Mouse (Mus musculus) ES-E14 (cell line): ENCODE data around the gene Pappa. TPM values are rescaled to one million over a fixed set of nuclear protein-coding genes. Genes with fewer than 3 reads are reported as not detected.

Experiments
- DNase-seq: peaks from one replicate; pipeline ENCODE4 v3.0.0-alpha.2; 2013; ENCODE audit warnings: low read depth, low spot score
- H3K27ac ChIP-seq: 2 replicates; pipeline ENCODE4 v1.5.1; 2012; ENCODE audit warnings: low read depth, mild to moderate bottlenecking, low read length, moderate library complexity, mixed read lengths; ENCODE audit not compliant: poor library complexity, insufficient read depth, severe bottlenecking
- H3K36me3 ChIP-seq: 2 replicates; pipeline ENCODE4 v1.6.1; 2012; ENCODE audit warnings: mild to moderate bottlenecking, low read length, moderate library complexity, mixed read lengths; ENCODE audit not compliant: control insufficient read depth, poor library complexity, insufficient read depth, severe bottlenecking
- H3K4me1 ChIP-seq, 2 experiments: fragments of 150-350 bp in 1 of 2; sonication (generic) in 1 of 2; 2 replicates each; pipeline ENCODE4 v1.6.1; 2012; ENCODE audit warnings: low read length in 2 of 2, mild to moderate bottlenecking in 1 of 2, mixed read lengths in 1 of 2; ENCODE audit not compliant: control insufficient read depth in 2 of 2, insufficient read depth in 2 of 2, poor library complexity in 1 of 2
- H3K4me3 ChIP-seq, 2 experiments: fragments of 150-350 bp in 1 of 2; sonication (generic) in 1 of 2; 2 replicates each; pipeline ENCODE4 v1.5.1; 2012; ENCODE audit warnings: low read length in 2 of 2, low read depth in 1 of 2, mild to moderate bottlenecking in 1 of 2, mixed read lengths in 1 of 2; ENCODE audit not compliant: insufficient read depth in 1 of 2, poor library complexity in 1 of 2, severe bottlenecking in 1 of 2
- H3K9ac ChIP-seq: 2 replicates; pipeline ENCODE4 v1.6.1; 2012; ENCODE audit warnings: low read depth, mild to moderate bottlenecking, low read length, mixed read lengths; ENCODE audit not compliant: poor library complexity, insufficient read depth, severe bottlenecking
- H3K9me3 ChIP-seq: fragments of 150-350 bp; sonication (generic); 2 replicates; pipeline ENCODE4 v1.6.1; 2012; ENCODE audit warnings: low read depth, mild to moderate bottlenecking, low read length; ENCODE audit not compliant: control insufficient read depth, insufficient read depth
- CHD2 ChIP-seq: IDR thresholded peaks from 2 replicates; pipeline ENCODE4 v1.6.1; 2014; ENCODE audit warnings: mild to moderate bottlenecking, low read depth, low read length, inconsistent platforms
- HCFC1 ChIP-seq: IDR thresholded peaks from 2 replicates; pipeline ENCODE4 v1.6.1; 2012; ENCODE audit warnings: low read length, inconsistent platforms, borderline replicate concordance; ENCODE audit not compliant: insufficient read depth
- MAFK ChIP-seq: IDR thresholded peaks from 2 replicates; pipeline ENCODE4 v1.6.1; 2014; ENCODE audit warnings: mild to moderate bottlenecking, low read depth, low read length, inconsistent platforms; ENCODE audit not compliant: insufficient read depth
- ZC3H11A ChIP-seq: IDR thresholded peaks from 2 replicates; pipeline ENCODE4 v1.6.1; 2012; ENCODE audit warnings: low read depth, mild to moderate bottlenecking, inconsistent platforms, low read length, borderline replicate concordance
- ZNF384 ChIP-seq: IDR thresholded peaks from 2 replicates; pipeline ENCODE4 v1.6.1; 2012; ENCODE audit warnings: low read depth, low read length, inconsistent platforms
- in situ Hi-C, 2 experiments: fragments of 600-800 bp; cut with MboI; formaldehyde crosslinking; loops; one replicate each; pipeline ENCODE4 v1.15.1; 2025; ENCODE audit warnings: low sequenced_read_pairs in 2 of 2, inconsistent platforms in 1 of 2; ENCODE audit not compliant: unreplicated experiment in 2 of 2
- total RNA-seq: library from RNA; depleted of rRNA; stranded (reverse); fragments of 300-350 nt; gene quantifications from 2 replicates; pipeline ENCODE4 v1.2.3, GENCODE M21; 2012

The Pappa gene
- total RNA-seq, 1 experiment = 0.98 TPM

DNA sequence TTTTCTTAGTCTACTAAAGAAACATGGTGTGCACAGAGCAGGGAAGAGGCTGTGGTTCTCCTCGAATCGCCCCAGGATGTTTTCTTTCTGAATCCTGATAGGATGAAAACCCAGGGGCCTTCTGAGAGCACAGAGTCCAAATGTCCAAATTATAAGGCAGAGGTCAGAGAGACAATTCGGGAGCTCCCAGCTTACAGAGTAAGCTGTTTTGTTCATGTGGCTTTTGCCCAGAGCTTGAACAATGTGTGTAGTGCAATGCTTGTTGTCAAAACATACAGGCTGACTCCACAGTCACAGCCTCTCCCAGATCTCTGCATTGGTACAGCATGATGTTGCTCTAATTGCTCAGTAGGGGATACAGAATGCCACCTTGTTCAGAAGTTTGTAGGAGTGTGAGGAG is 178.7 kb downstream of the Pappa start:
- no peak for TF ChIP-seq CHD2
- no peak for TF ChIP-seq ZNF384
- no peak for TF ChIP-seq HCFC1
- TF ChIP-seq MAFK = no peak
- no peak for TF ChIP-seq ZC3H11A
- no peak overlapping the region for H3K9ac ChIP-seq
- no peaks in the 10 kb centered on the region for H3K9me3 ChIP-seq
- no peak overlapping the region for H3K27ac ChIP-seq
- no peak for DNase-seq
- in situ Hi-C loops = no loop called here
- no peaks in the 10 kb centered on the region for H3K36me3 ChIP-seq
- no peaks in the 10 kb centered on the region for H3K4me1 ChIP-seq
- no peak overlapping the region for H3K4me3 ChIP-seq

- Histone ChIP-seq H3K9ac (no peak overlapping the region), H3K27ac (no peak overlapping the region), H3K9me3 (no peaks in the 10 kb centered on the region), H3K4me3 (no peak overlapping the region), H3K4me1 (no peaks in the 10 kb centered on the region), H3K36me3 (no peaks in the 10 kb centered on the region)
- no peak for DNase-seq
- in situ Hi-C loops = no loop called here
- no peak for TF ChIP-seq MAFK
- no peak for TF ChIP-seq CHD2
- TF ChIP-seq HCFC1 = no peak
- TF ChIP-seq ZNF384 = no peak
- TF ChIP-seq ZC3H11A = no peak
Observed at GRCm38 (mm10) chr4:65317877-65318525, 194.0 kb downstream of the Pappa start.

DNA sequence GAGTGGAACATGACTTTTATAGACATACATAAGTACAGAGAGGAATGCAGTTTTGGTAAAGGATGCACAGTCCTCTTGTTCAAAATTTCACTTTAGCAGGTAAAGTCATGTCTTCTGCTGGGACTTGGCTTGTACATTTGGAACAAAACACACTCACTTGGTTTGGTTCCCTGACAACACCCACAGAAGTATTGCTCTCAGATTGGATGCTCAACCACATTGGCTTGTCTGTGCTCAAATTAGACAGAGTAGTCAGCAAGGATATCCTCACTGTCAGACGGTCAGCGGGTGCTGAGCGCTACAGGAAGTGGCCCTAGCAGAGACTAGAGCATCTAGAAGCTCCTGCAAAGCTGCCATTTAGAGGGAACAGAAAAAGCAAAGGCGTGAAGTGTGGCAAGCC is 197.4 kb downstream of the Pappa start:
- no peak for DNase-seq
- Histone ChIP-seq H3K4me1 (no peaks in the 10 kb centered on the region), H3K9ac (no peak overlapping the region), H3K27ac (no peak overlapping the region), H3K4me3 (no peak overlapping the region), H3K36me3 (no peaks in the 10 kb centered on the region), H3K9me3 (no peaks in the 10 kb centered on the region)
- no peak for TF ChIP-seq HCFC1
- no peak for TF ChIP-seq ZNF384
- TF ChIP-seq MAFK = no peak
- TF ChIP-seq CHD2 = no peak
- no peak for TF ChIP-seq ZC3H11A
- in situ Hi-C loops = no loop called here

- Histone ChIP-seq H3K4me3 (no peak overlapping the region), H3K4me1 (no peaks in the 10 kb centered on the region), H3K36me3 (no peaks in the 10 kb centered on the region), H3K27ac (no peak overlapping the region), H3K9ac (no peak overlapping the region), H3K9me3 (no peaks in the 10 kb centered on the region)
- in situ Hi-C loops = no loop called here
- no peak for DNase-seq
- TF ChIP-seq ZC3H11A (no peak), HCFC1 (no peak), ZNF384 (no peak), MAFK (no peak), CHD2 (no peak)
Observed at GRCm38 (mm10) chr4:65321959-65322358, 198.0 kb downstream of the Pappa start.

GRCm38 (mm10) chr4:65325816-65326215 is 201.8 kb downstream of the Pappa start:
- no peak for DNase-seq
- in situ Hi-C loops = no loop called here
- TF ChIP-seq HCFC1 (no peak), CHD2 (no peak), ZC3H11A (no peak), MAFK (no peak), ZNF384 (no peak)
- Histone ChIP-seq H3K4me3 (no peak overlapping the region), H3K27ac (no peak overlapping the region), H3K4me1 (no peaks in the 10 kb centered on the region), H3K9ac (no peak overlapping the region), H3K9me3 (no peaks in the 10 kb centered on the region), H3K36me3 (no peaks in the 10 kb centered on the region)
